Comparison of ENCODE assay signal across 11 mouse cellular contexts in the genomic region with DNA sequence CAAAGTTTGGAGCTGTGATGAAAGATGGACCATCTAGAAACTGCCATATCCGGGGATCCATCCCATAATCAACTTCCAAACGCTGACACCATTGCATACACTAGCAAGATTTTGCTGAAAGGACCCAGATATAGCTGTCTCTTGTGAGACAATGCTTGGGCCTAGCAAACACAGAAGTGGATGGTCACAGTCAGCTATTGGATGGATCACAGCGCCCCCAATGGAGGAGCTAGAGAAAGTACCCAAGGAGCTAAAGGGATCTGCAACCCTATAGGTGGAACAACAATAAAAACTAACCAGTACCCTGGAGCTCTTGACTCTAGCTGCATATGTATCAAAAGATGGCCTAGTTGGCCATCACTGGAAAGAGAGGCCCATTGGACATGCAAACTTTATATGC. TPM values are rescaled to one million over a fixed set of nuclear protein-coding genes. Genes with fewer than 3 reads are reported as not detected.
"Had no signal": no experiment of that assay in that cellular context is flagged by ENCODE, and none has a peak within 500 bp of the region (broad histone marks: within the 10 kb centered on the region; RNA-seq: fewer than 3 reads in every experiment).

No protein-coding gene starts in this region.

RNA-seq across cellular contexts. Expression of a gene that starts 14.7 kb away (rescaled TPM):
- total RNA-seq: megakaryocyte progenitor cell, adult 5-6 weeks; midbrain, postnatal 0 days; monocyte, adult 5-6 weeks; neutrophil, adult 5-6 weeks had no signal
- polyA plus RNA-seq: lung, embryonic 14.5 days; lung, embryonic 16.5 days; macrophage; midbrain, embryonic 11.5 days; midbrain, postnatal 0 days; neural tube, embryonic 12.5 days; stomach, embryonic 15.5 days; thymus, postnatal 0 days had no signal

RNA-seq across cellular contexts. Expression of a gene that starts 60.0 kb away (rescaled TPM):
- total RNA-seq: monocyte, adult 5-6 weeks had no signal
